Mouse (Mus musculus): ENCODE results near the gene C030005K15Rik.

DNA sequence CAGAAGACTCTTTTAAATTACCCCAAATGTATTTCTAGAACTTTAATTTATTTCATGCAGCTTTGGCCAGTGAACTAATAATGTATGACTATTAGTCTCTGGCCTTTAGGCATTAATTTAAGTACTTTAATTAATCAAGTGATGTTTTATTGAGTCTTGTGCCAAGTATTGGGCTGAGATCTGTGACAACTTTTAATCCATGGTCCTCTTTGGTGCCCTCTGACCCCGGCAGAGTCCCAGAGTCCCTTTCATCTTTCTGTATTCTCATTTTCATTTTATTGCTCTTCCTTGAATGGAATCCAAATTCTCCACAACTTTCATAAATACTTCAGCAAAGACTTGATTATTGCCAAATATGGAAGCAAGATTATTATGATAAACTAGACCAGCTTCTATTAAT, 5.9 kb downstream of the C030005K15Rik start:
- TF ChIP-seq CTCF (IDR thresholded peaks at IDR 0.05; ENCODE audit: low read depth, low read length): no peak
- TF ChIP-seq POLR2A (IDR thresholded peaks at IDR 0.05; ENCODE audit: borderline replicate concordance, low read depth, low read length): no peak
